Mouse (Mus musculus) lung, adult 2 months (tissue): ENCODE measurements at regions not wholly inside any gene's neighbourhood (a gene's known extent, or its start where the extent isn't known, plus 50 kb on each side); places are given as distances from the start of the nearest gene placed in this dataset.
"Not testable (repeated sequence)": the region's sequence is repeated elsewhere in the genome, so short reads cannot be mapped to it uniquely, and the experiment has no call there.

ENCODE experiments used
- CTCF ChIP-seq: fragments of 200-500 bp; IDR thresholded peaks from 2 replicates; pipeline ENCODE4 v1.5.1; 2011; ENCODE audit warnings: mild to moderate bottlenecking, low read length, control low read depth; ENCODE audit not compliant: insufficient read depth
- POLR2A ChIP-seq: fragments of 200-500 bp; IDR thresholded peaks from 2 replicates; pipeline ENCODE4 v1.6.1; 2011; ENCODE audit warnings: low read depth, mild to moderate bottlenecking, control low read depth, low read length, borderline replicate concordance; ENCODE audit errors: extremely low read depth

DNA sequence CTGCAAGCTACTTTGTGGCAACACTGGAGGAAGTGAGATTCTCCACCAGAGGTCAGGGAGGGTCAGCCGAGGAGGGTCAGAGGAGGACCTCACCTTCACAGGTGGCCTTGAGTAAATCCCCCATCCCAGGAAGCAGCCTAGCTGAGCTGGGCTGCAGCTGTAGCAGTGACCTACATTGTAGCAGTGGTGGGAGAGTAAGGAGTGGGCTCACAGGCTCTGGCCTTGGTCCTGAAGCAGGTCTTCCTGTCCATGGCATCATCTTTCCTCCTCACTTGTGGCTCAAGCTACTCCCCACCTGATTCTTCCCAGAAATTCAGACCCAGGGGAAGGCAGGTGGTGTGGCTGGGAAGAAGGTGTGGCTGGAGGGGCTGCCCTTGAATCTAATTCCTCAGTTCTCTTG, 84.3 kb downstream of the 1810013L24Rik start:
- not testable (repeated sequence) for TF ChIP-seq POLR2A, CTCF
